Mouse (Mus musculus): ENCODE measurements around the gene Rrp8. TPM values are rescaled to one million over a fixed set of nuclear protein-coding genes. Genes with fewer than 3 reads are reported as not detected.

Gene Rrp8
- polyA plus RNA-seq, 1 experiment from 2014 or later: 44.0 TPM

GRCm38 (mm10) chr7:105733836-105734235 is 3.3 kb downstream of the Rrp8 start:
- Histone ChIP-seq H3K36me3 (peaks cover 61% of the 10 kb centered on the region), H3K27me3 (no peaks in the 10 kb centered on the region), H3K4me1 (peaks cover 22% of the 10 kb centered on the region), H3K9me3 (no peaks in the 10 kb centered on the region), H3K4me2 (replicated peaks) (no peak overlapping the region), H3K27ac (no peak overlapping the region), H3K9ac (0 out of 2 replicates have a peak overlapping the region, but pooled peaks have one; percentile 8), H3K4me3 (no peak overlapping the region)
- no peak for ATAC-seq (ENCODE audit: low FRiP score, low read depth)
- 97% methylated on average over 11 of the region's 11 CpGs for WGBS

- no peak overlapping the region for H3K4me2 ChIP-seq (replicated peaks)
- no peaks in the 10 kb centered on the region for H3K27me3 ChIP-seq
- 84% methylated on average over 6 of the region's 6 CpGs for WGBS
- no peak for ATAC-seq (ENCODE audit: low FRiP score, low read depth)
- H3K4me3 ChIP-seq: no peak overlapping the region
- peaks cover 59% of the 10 kb centered on the region for H3K36me3 ChIP-seq
- no peaks in the 10 kb centered on the region for H3K4me1 ChIP-seq
- H3K9me3 ChIP-seq: no peaks in the 10 kb centered on the region
- H3K9ac ChIP-seq: no peak overlapping the region
- no peak overlapping the region for H3K27ac ChIP-seq
Measured at GRCm38 (mm10) chr7:105728701-105729428, 8.3 kb downstream of the Rrp8 start.

GRCm38 (mm10) chr7:105726980-105727325 is 10.2 kb downstream of the Rrp8 start:
- no peak for ATAC-seq (ENCODE audit: low FRiP score, low read depth)
- WGBS: 94% methylated on average over 4 of the region's 4 CpGs
- no peak overlapping the region for H3K4me2 ChIP-seq (replicated peaks)
- H3K4me1 ChIP-seq: no peaks in the 10 kb centered on the region
- H3K27ac ChIP-seq: no peak overlapping the region
- no peaks in the 10 kb centered on the region for H3K27me3 ChIP-seq
- no peaks in the 10 kb centered on the region for H3K9me3 ChIP-seq
- H3K9ac ChIP-seq: no peak overlapping the region
- H3K4me3 ChIP-seq: no peak overlapping the region
- H3K36me3 ChIP-seq: peaks cover 39% of the 10 kb centered on the region

- H3K36me3 ChIP-seq: peaks cover 34% of the 10 kb centered on the region
- H3K9me3 ChIP-seq: no peaks in the 10 kb centered on the region
- H3K4me2 ChIP-seq (replicated peaks): no peak overlapping the region
- H3K27ac ChIP-seq: no peak overlapping the region
- H3K4me1 ChIP-seq: no peaks in the 10 kb centered on the region
- 78% methylated on average over 4 of the region's 4 CpGs for whole genome bisulfite sequencing
- peak; percentile 83 for ATAC-seq (ENCODE audit: low FRiP score, low read depth)
- H3K4me3 ChIP-seq: no peak overlapping the region
- H3K9ac ChIP-seq: 0 out of 2 replicates have a peak overlapping the region, but pooled peaks have one; percentile 35
- H3K27me3 ChIP-seq: no peaks in the 10 kb centered on the region
Measured at GRCm38 (mm10) chr7:105726144-105726979, 10.8 kb downstream of the Rrp8 start.

- 67% methylated on average over 2 of the region's 2 CpGs for WGBS
- no peak for ATAC-seq (ENCODE audit: low FRiP score, low read depth)
- no peaks in the 10 kb centered on the region for H3K36me3 ChIP-seq
Measured at GRCm38 (mm10) chr7:105721916-105722315, 15.3 kb downstream of the Rrp8 start.

GRCm38 (mm10) chr7:105715366-105715765 is 21.8 kb downstream of the Rrp8 start:
- Histone ChIP-seq H3K9me3 (no peaks in the 10 kb centered on the region), H3K4me1 (no peaks in the 10 kb centered on the region), H3K9ac (no peak overlapping the region), H3K4me2 (replicated peaks) (no peak overlapping the region), H3K27ac (no peak overlapping the region), H3K36me3 (no peaks in the 10 kb centered on the region), H3K27me3 (no peaks in the 10 kb centered on the region), H3K4me3 (no peak overlapping the region)
- no peak for ATAC-seq (ENCODE audit: low FRiP score, low read depth)
- 54% methylated on average over 3 of the region's 3 CpGs for WGBS

More at GRCm38 (mm10) chr7:105721916-105722315, 15.3 kb downstream of the Rrp8 start:
- Histone ChIP-seq H3K9ac (no peak overlapping the region), H3K4me1 (no peaks in the 10 kb centered on the region), H3K4me2 (replicated peaks) (no peak overlapping the region), H3K4me3 (no peak overlapping the region), H3K9me3 (no peaks in the 10 kb centered on the region), H3K27me3 (no peaks in the 10 kb centered on the region), H3K27ac (no peak overlapping the region)

GRCm38 (mm10) chr7:105708733-105709132 is 28.5 kb downstream of the Rrp8 start:
- ATAC-seq (ENCODE audit: low FRiP score, low read depth): no peak
- WGBS: 90% methylated on average over 5 of the region's 5 CpGs

GRCm38 (mm10) chr7:105703816-105704215 is 33.4 kb downstream of the Rrp8 start:
- Histone ChIP-seq H3K9me3 (no peaks in the 10 kb centered on the region), H3K36me3 (no peaks in the 10 kb centered on the region), H3K27ac (no peak overlapping the region), H3K4me1 (no peaks in the 10 kb centered on the region), H3K4me2 (replicated peaks) (no peak overlapping the region), H3K27me3 (no peaks in the 10 kb centered on the region), H3K9ac (no peak overlapping the region), H3K4me3 (no peak overlapping the region)
- 83% methylated on average over 4 of the region's 4 CpGs for WGBS
- ATAC-seq (ENCODE audit: low FRiP score, low read depth): no peak

More at GRCm38 (mm10) chr7:105708733-105709132, 28.5 kb downstream of the Rrp8 start:
- no peak overlapping the region for H3K27ac ChIP-seq
- H3K4me3 ChIP-seq: no peak overlapping the region
- no peak overlapping the region for H3K9ac ChIP-seq
- H3K9me3 ChIP-seq: no peaks in the 10 kb centered on the region
- no peaks in the 10 kb centered on the region for H3K36me3 ChIP-seq
- no peak overlapping the region for H3K4me2 ChIP-seq (replicated peaks)
- no peaks in the 10 kb centered on the region for H3K27me3 ChIP-seq
- no peaks in the 10 kb centered on the region for H3K4me1 ChIP-seq

- H3K9me3 ChIP-seq: no peaks in the 10 kb centered on the region
- 86% methylated on average over 16 of the region's 16 CpGs for WGBS
- H3K36me3 ChIP-seq: no peaks in the 10 kb centered on the region
- H3K27me3 ChIP-seq: no peaks in the 10 kb centered on the region
- no peak overlapping the region for H3K4me2 ChIP-seq (replicated peaks)
- H3K4me1 ChIP-seq: no peaks in the 10 kb centered on the region
- H3K9ac ChIP-seq: no peak overlapping the region
- no peak overlapping the region for H3K4me3 ChIP-seq
- no peak for ATAC-seq (ENCODE audit: low FRiP score, low read depth)
- H3K27ac ChIP-seq: no peak overlapping the region
Measured at GRCm38 (mm10) chr7:105703184-105703583, 34.0 kb downstream of the Rrp8 start.

- ATAC-seq (ENCODE audit: low FRiP score, low read depth): no peak
- H3K4me1 ChIP-seq: no peaks in the 10 kb centered on the region
- 84% methylated on average over 1 of the region's 1 CpGs for WGBS
- H3K4me3 ChIP-seq: no peak overlapping the region
- H3K36me3 ChIP-seq: no peaks in the 10 kb centered on the region
- H3K4me2 ChIP-seq (replicated peaks): no peak overlapping the region
- no peaks in the 10 kb centered on the region for H3K9me3 ChIP-seq
- no peaks in the 10 kb centered on the region for H3K27me3 ChIP-seq
- no peak overlapping the region for H3K27ac ChIP-seq
- no peak overlapping the region for H3K9ac ChIP-seq
Measured at GRCm38 (mm10) chr7:105690875-105691274, 46.3 kb downstream of the Rrp8 start.

GRCm38 (mm10) chr7:105685541-105686197 is 51.5 kb downstream of the Rrp8 start:
- Histone ChIP-seq H3K36me3 (no peaks in the 10 kb centered on the region; the same call in 1 of the 2 replicates), H3K27me3 (peaks cover 3% of the 10 kb centered on the region; the same call in 1 of the 2 replicates), H3K9me3 (no peaks in the 10 kb centered on the region), H3K4me3 (peak overlapping the region; percentile 13), H3K27ac (peak overlapping the region; percentile 39), H3K4me1 (no peaks in the 10 kb centered on the region), H3K4me2 (replicated peaks) (peak overlapping the region; percentile 44), H3K9ac (0 out of 2 replicates have a peak overlapping the region, but pooled peaks have one; percentile 31)
- ATAC-seq (ENCODE audit: low FRiP score, low read depth): peak; percentile 80; the same call in 1 of the 2 replicates
- WGBS: 13% methylated on average over 13 of the region's 13 CpGs
